Mouse (Mus musculus) embryonic fibroblast, embryonic 13.5 days (primary cell): ENCODE results near the gene Sdhaf3.

ENCODE experiments used
- CTCF ChIP-seq: IDR thresholded peaks from 2 replicates; pipeline ENCODE4 v1.5.1; 2011; ENCODE audit warnings: mild to moderate bottlenecking, control low read depth, low read length, moderate library complexity, borderline replicate concordance; ENCODE audit not compliant: insufficient read depth
- POLR2A ChIP-seq: IDR thresholded peaks from 2 replicates; pipeline ENCODE4 v1.6.1; 2011; ENCODE audit warnings: low read depth, mild to moderate bottlenecking, control low read depth, low read length, moderate library complexity

GRCm38 (mm10) chr6:7004005-7004404, 48.2 kb downstream of the Sdhaf3 start:
- TF ChIP-seq CTCF = no peak
- no peak for TF ChIP-seq POLR2A
